Mouse (Mus musculus) neural tube, embryonic 14.5 days (tissue): ENCODE data around the gene Stard10. TPM values are rescaled to one million over a fixed set of nuclear protein-coding genes. Genes with fewer than 3 reads are reported as not detected.

Source experiments
- ATAC-seq: fragments of 200-750 bp; cut with Nextera tagmentation; 2 replicates; pipeline ENCODE4 v1.8.0; 2017; ENCODE audit warnings: low read depth, mild to moderate bottlenecking, moderate TSS enrichment, moderate library complexity
- H3K27ac ChIP-seq: fragments of 300-500 bp; sonication (generic); 2 replicates; pipeline ENCODE4 v1.5.1; 2014; ENCODE audit warnings: low read depth, mild to moderate bottlenecking, control low read depth, low read length, moderate library complexity, mixed read lengths
- H3K27me3 ChIP-seq: fragments of 300-500 bp; sonication (generic); 2 replicates; pipeline ENCODE4 v1.6.1; 2014; ENCODE audit warnings: low read length; ENCODE audit not compliant: control insufficient read depth, insufficient read depth
- H3K36me3 ChIP-seq: fragments of 300-500 bp; sonication (generic); 2 replicates; pipeline ENCODE4 v1.6.1; 2014; ENCODE audit warnings: low read length, mixed read lengths; ENCODE audit not compliant: control insufficient read depth, insufficient read depth
- H3K4me1 ChIP-seq: fragments of 300-500 bp; sonication (generic); 2 replicates; pipeline ENCODE4 v1.6.1; 2014; ENCODE audit warnings: low read length; ENCODE audit not compliant: control insufficient read depth, insufficient read depth
- H3K4me2 ChIP-seq: fragments of 300-500 bp; sonication (generic); 2 replicates; pipeline ENCODE4 v1.6.1; 2014; ENCODE audit warnings: mild to moderate bottlenecking, low read depth, low read length, control low read depth
- H3K4me3 ChIP-seq: fragments of 300-500 bp; sonication (generic); 2 replicates; pipeline ENCODE4 v1.5.1; 2014; ENCODE audit warnings: low read depth, low read length, control low read depth, mixed read lengths
- H3K9ac ChIP-seq: fragments of 300-500 bp; sonication (generic); replicated peaks from 2 replicates; pipeline ENCODE4 v1.6.1; 2014; ENCODE audit warnings: low read depth, mild to moderate bottlenecking, control low read depth, low read length, mixed read lengths
- H3K9me3 ChIP-seq: fragments of 300-500 bp; sonication (generic); 2 replicates; pipeline ENCODE4 v1.6.1; 2016; ENCODE audit warnings: low read length; ENCODE audit not compliant: control insufficient read depth
- WGBS: fragments of 180-500 bp; shearing (Covaris S2); extraction: QIAGEN DNeasy Blood & Tissue Kit; methylation state at CpG from one replicate; pipeline ENCODE4 v1.1.7; 2014; 5-methylcytosine and 5-hydroxymethylcytosine counted together
- polyA plus RNA-seq: library from polyadenylated mRNA; unstranded; fragments of >200 nt; fragmentation: Nextera tagmentation; extraction: Ambion mirVana; gene quantifications from 2 replicates; pipeline ENCODE4 v1.2.1, GENCODE M21; 2014

Stard10 gene
- polyA plus RNA-seq, 1 experiment from 2014 or later, result 17.4 TPM

- H3K4me3 ChIP-seq, result peak overlapping the region; percentile 40
- no peak overlapping the region for H3K27ac ChIP-seq
- H3K4me1 ChIP-seq, result peaks cover 3% of the 10 kb centered on the region; the same call in 1 of the 2 replicates
- ATAC-seq, result no peak
- 0 out of 2 replicates have a peak, but pooled peaks cover 3% of the 10 kb centered on the region for H3K27me3 ChIP-seq
- peak overlapping the region; percentile 82 for H3K4me2 ChIP-seq
- no peaks in the 10 kb centered on the region for H3K36me3 ChIP-seq
- H3K9ac ChIP-seq, result peak overlapping the region; percentile 56
- no peaks in the 10 kb centered on the region for H3K9me3 ChIP-seq
- WGBS, result 5% methylated on average over 13 of the region's 13 CpGs
These were observed 31.4 kb downstream of the Stard10 start for GRCm38 (mm10) chr7:101348312-101348711.

- Histone ChIP-seq H3K27ac (no peak overlapping the region), H3K9me3 (no peaks in the 10 kb centered on the region), H3K36me3 (no peaks in the 10 kb centered on the region), H3K27me3 (0 out of 2 replicates have a peak, but pooled peaks cover 3% of the 10 kb centered on the region), H3K4me2 (no peak overlapping the region), H3K4me1 (peaks cover 3% of the 10 kb centered on the region; the same call in 1 of the 2 replicates), H3K9ac (no peak overlapping the region), H3K4me3 (no peak overlapping the region)
- 75% methylated on average over 1 of the region's 2 CpGs for WGBS
- ATAC-seq, result peak; percentile 33; the same call in 1 of the 2 replicates
These were observed 33.0 kb downstream of the Stard10 start for GRCm38 (mm10) chr7:101349861-101350260.

GRCm38 (mm10) chr7:101352404-101352803 lies 35.5 kb downstream of the Stard10 start:
- WGBS, result 75% methylated on average over 4 of the region's 4 CpGs

GRCm38 (mm10) chr7:101354423-101354822 lies 37.5 kb downstream of the Stard10 start:
- 87% methylated on average over 5 of the region's 5 CpGs for WGBS
- no peak overlapping the region for H3K4me2 ChIP-seq
- no peaks in the 10 kb centered on the region for H3K4me1 ChIP-seq
- H3K36me3 ChIP-seq, result no peaks in the 10 kb centered on the region
- H3K27me3 ChIP-seq, result no peaks in the 10 kb centered on the region
- no peak overlapping the region for H3K27ac ChIP-seq
- no peak overlapping the region for H3K4me3 ChIP-seq
- H3K9ac ChIP-seq, result no peak overlapping the region
- no peaks in the 10 kb centered on the region for H3K9me3 ChIP-seq
- no peak for ATAC-seq

More at GRCm38 (mm10) chr7:101352404-101352803, 35.5 kb downstream of the Stard10 start:
- H3K9ac ChIP-seq, result no peak overlapping the region
- H3K4me2 ChIP-seq, result no peak overlapping the region
- no peak overlapping the region for H3K4me3 ChIP-seq
- H3K4me1 ChIP-seq, result peaks cover 3% of the 10 kb centered on the region; the same call in 1 of the 2 replicates
- H3K9me3 ChIP-seq, result no peaks in the 10 kb centered on the region
- no peak for ATAC-seq
- H3K36me3 ChIP-seq, result no peaks in the 10 kb centered on the region
- H3K27me3 ChIP-seq, result 0 out of 2 replicates have a peak, but pooled peaks cover 3% of the 10 kb centered on the region
- no peak overlapping the region for H3K27ac ChIP-seq

- no peak for ATAC-seq
- Histone ChIP-seq H3K36me3 (no peaks in the 10 kb centered on the region), H3K27ac (no peak overlapping the region), H3K4me3 (no peak overlapping the region), H3K9ac (no peak overlapping the region), H3K4me1 (no peaks in the 10 kb centered on the region), H3K27me3 (no peaks in the 10 kb centered on the region), H3K9me3 (no peaks in the 10 kb centered on the region), H3K4me2 (no peak overlapping the region)
- 93% methylated on average over 6 of the region's 6 CpGs for WGBS
These were observed 38.7 kb downstream of the Stard10 start for GRCm38 (mm10) chr7:101355551-101356100.

- Histone ChIP-seq H3K27me3 (no peaks in the 10 kb centered on the region), H3K9ac (no peak overlapping the region), H3K4me3 (no peak overlapping the region), H3K9me3 (no peaks in the 10 kb centered on the region), H3K36me3 (no peaks in the 10 kb centered on the region), H3K4me2 (no peak overlapping the region), H3K4me1 (no peaks in the 10 kb centered on the region), H3K27ac (no peak overlapping the region)
- ATAC-seq, result no peak
- WGBS, result 81% methylated on average over 3 of the region's 3 CpGs
These were observed 40.0 kb downstream of the Stard10 start for GRCm38 (mm10) chr7:101356868-101357267.

- Histone ChIP-seq H3K27ac (no peak overlapping the region), H3K4me2 (no peak overlapping the region), H3K4me3 (no peak overlapping the region), H3K4me1 (no peaks in the 10 kb centered on the region), H3K27me3 (no peaks in the 10 kb centered on the region), H3K9ac (no peak overlapping the region), H3K36me3 (no peaks in the 10 kb centered on the region), H3K9me3 (no peaks in the 10 kb centered on the region)
- 82% methylated on average over 3 of the region's 3 CpGs for WGBS
- no peak for ATAC-seq
These were observed 43.5 kb downstream of the Stard10 start for GRCm38 (mm10) chr7:101360406-101360805.

- no peaks in the 10 kb centered on the region for H3K9me3 ChIP-seq
- no peak overlapping the region for H3K9ac ChIP-seq
- no peak overlapping the region for H3K4me3 ChIP-seq
- H3K4me2 ChIP-seq, result no peak overlapping the region
- WGBS, result 91% methylated on average over 4 of the region's 4 CpGs
- no peaks in the 10 kb centered on the region for H3K36me3 ChIP-seq
- H3K27ac ChIP-seq, result no peak overlapping the region
- no peaks in the 10 kb centered on the region for H3K27me3 ChIP-seq
- no peak for ATAC-seq
- no peaks in the 10 kb centered on the region for H3K4me1 ChIP-seq
These were observed 44.1 kb downstream of the Stard10 start for GRCm38 (mm10) chr7:101361021-101361420.

- no peak overlapping the region for H3K4me3 ChIP-seq
- WGBS, result 66% methylated on average over 4 of the region's 4 CpGs
- ATAC-seq, result no peak
- H3K9ac ChIP-seq, result no peak overlapping the region
- H3K4me1 ChIP-seq, result no peaks in the 10 kb centered on the region
- H3K27me3 ChIP-seq, result no peaks in the 10 kb centered on the region
- H3K27ac ChIP-seq, result no peak overlapping the region
- H3K4me2 ChIP-seq, result no peak overlapping the region
- no peaks in the 10 kb centered on the region for H3K9me3 ChIP-seq
- no peaks in the 10 kb centered on the region for H3K36me3 ChIP-seq
These were observed 44.9 kb downstream of the Stard10 start for GRCm38 (mm10) chr7:101361767-101362166.
